Mouse (Mus musculus) MEL (cell line): ENCODE measurements around the gene Tnpo1. TPM values are rescaled to one million over a fixed set of nuclear protein-coding genes. Genes with fewer than 3 reads are reported as not detected.

Source experiments
- DNase-seq: peaks from one replicate; pipeline ENCODE4 v3.0.0; 2011; ENCODE audit warnings: low read depth, low spot score
- H3K27ac ChIP-seq: 2 replicates; pipeline ENCODE4 v1.5.1; 2012; ENCODE audit warnings: low read depth, mild to moderate bottlenecking, control low read depth, low read length, moderate library complexity; ENCODE audit not compliant: control insufficient read depth
- H3K27me3 ChIP-seq, 2 experiments: fragments of 150-350 bp in 1 of 2; sonication (generic) in 1 of 2; 2 replicates each; pipeline ENCODE4 v1.6.1; 2012; ENCODE audit warnings: low read length in 2 of 2, mild to moderate bottlenecking in 2 of 2, improper control_type of control experiment in 1 of 2, moderate library complexity in 1 of 2; ENCODE audit not compliant: insufficient read depth in 2 of 2, control insufficient read depth in 1 of 2
- H3K36me3 ChIP-seq, 2 experiments: 2 replicates each; pipeline ENCODE4 v1.6.1; 2012 to 2014; ENCODE audit warnings: low read length in 2 of 2, improper control_type of control experiment in 1 of 2, inconsistent platforms in 1 of 2, mild to moderate bottlenecking in 1 of 2; ENCODE audit not compliant: insufficient read depth in 2 of 2, control insufficient read depth in 1 of 2
- H3K4me1 ChIP-seq, 2 experiments: fragments of 150-350 bp in 1 of 2; sonication (generic) in 1 of 2; 2 replicates each; pipeline ENCODE4 v1.6.1; 2012; ENCODE audit warnings: low read length in 2 of 2, improper control_type of control experiment in 1 of 2, mild to moderate bottlenecking in 1 of 2; ENCODE audit not compliant: insufficient read depth in 2 of 2, control insufficient read depth in 1 of 2
- H3K4me3 ChIP-seq, 2 experiments: fragments of 150-350 bp in 1 of 2; sonication (generic) in 1 of 2; 2 replicates each; pipeline ENCODE4 v1.5.1; 2012; ENCODE audit warnings: low read depth in 2 of 2, low read length in 2 of 2, mild to moderate bottlenecking in 2 of 2, moderate library complexity in 2 of 2, control low read depth in 1 of 2, improper control_type of control experiment in 1 of 2; ENCODE audit not compliant: control insufficient read depth in 1 of 2, insufficient read depth in 1 of 2
- H3K79me2 ChIP-seq: 2 replicates; pipeline ENCODE4 v1.6.1; 2012; ENCODE audit warnings: mild to moderate bottlenecking, low read length, moderate library complexity; ENCODE audit not compliant: control insufficient read depth, poor library complexity, insufficient read depth
- H3K9ac ChIP-seq: 2 replicates; pipeline ENCODE4 v1.6.1; 2012; ENCODE audit warnings: low read depth, mild to moderate bottlenecking, control low read depth, low read length, moderate library complexity; ENCODE audit not compliant: control insufficient read depth, poor library complexity, severe bottlenecking
- H3K9me3 ChIP-seq: fragments of 150-350 bp; sonication (generic); replicated peaks from 2 replicates; pipeline ENCODE4 v1.6.1; 2012; ENCODE audit warnings: mild to moderate bottlenecking, low read length, improper control_type of control experiment, moderate library complexity; ENCODE audit not compliant: insufficient read depth
- CHD1 ChIP-seq: IDR thresholded peaks from 2 replicates; pipeline ENCODE4 v1.6.1; 2012; ENCODE audit warnings: low read depth, mild to moderate bottlenecking, inconsistent platforms, low read length, improper control_type of control experiment
- GATA1 ChIP-seq: IDR thresholded peaks from 2 replicates; pipeline ENCODE4 v1.6.1; 2011; ENCODE audit warnings: low read depth, low read length, improper control_type of control experiment
- MAFK ChIP-seq: IDR thresholded peaks from 2 replicates; pipeline ENCODE4 v1.6.1; 2011; ENCODE audit warnings: low read depth, mild to moderate bottlenecking, low read length, improper control_type of control experiment, borderline replicate concordance
- MAZ ChIP-seq: IDR thresholded peaks from 2 replicates; pipeline ENCODE4 v1.6.1; 2012; ENCODE audit warnings: low read depth, mild to moderate bottlenecking, inconsistent platforms, low read length, improper control_type of control experiment
- MEF2A ChIP-seq: IDR thresholded peaks from 2 replicates; pipeline ENCODE4 v1.6.1; 2014; ENCODE audit warnings: low read depth, mild to moderate bottlenecking, inconsistent platforms, low read length, improper control_type of control experiment; ENCODE audit not compliant: poor library complexity, insufficient replicate concordance, severe bottlenecking; ENCODE audit errors: extremely low read depth
- MXI1 ChIP-seq: IDR thresholded peaks from 2 replicates; pipeline ENCODE4 v1.6.1; 2011; ENCODE audit warnings: mild to moderate bottlenecking, low read depth, low read length, improper control_type of control experiment
- NELFE ChIP-seq: IDR thresholded peaks from 2 replicates; pipeline ENCODE4 v1.6.1; 2011; ENCODE audit warnings: low read depth, low read length, improper control_type of control experiment
- TAL1 ChIP-seq: IDR thresholded peaks from 2 replicates; pipeline ENCODE4 v1.6.1; 2012; ENCODE audit warnings: mild to moderate bottlenecking, inconsistent platforms, low read length, moderate library complexity, mixed read lengths
- TBP ChIP-seq: IDR thresholded peaks from 2 replicates; pipeline ENCODE4 v1.8.0; 2011; ENCODE audit warnings: low read depth, low read length, improper control_type of control experiment
- UBTF ChIP-seq: IDR thresholded peaks from 2 replicates; pipeline ENCODE4 v1.6.1; 2012; ENCODE audit warnings: low read depth, mild to moderate bottlenecking, inconsistent platforms, low read length, improper control_type of control experiment, moderate library complexity, borderline replicate concordance; ENCODE audit not compliant: insufficient read depth
- ZC3H11A ChIP-seq: IDR thresholded peaks from 2 replicates; pipeline ENCODE4 v1.6.1; 2012; ENCODE audit warnings: low read depth, mild to moderate bottlenecking, inconsistent platforms, low read length, improper control_type of control experiment
- ZNF384 ChIP-seq: IDR thresholded peaks from 2 replicates; pipeline ENCODE4 v1.6.1; 2012; ENCODE audit warnings: low read depth, mild to moderate bottlenecking, inconsistent platforms, low read length, improper control_type of control experiment
- polyA plus RNA-seq, 2 experiments: library from polyadenylated mRNA; stranded (reverse) in 1 of 2; unstranded in 1 of 2; fragments of >175 nt in 1 of 2; fragments of >200 nt in 1 of 2; gene quantifications; 2 replicates each; pipeline versions ENCODE4 v1.2.1 to v1.2.4; 2012; ENCODE audit warnings: low replicate concordance in 2 of 2, low read depth in 1 of 2; ENCODE audit not compliant: insufficient read length in 2 of 2, insufficient read depth in 1 of 2, missing spikeins in 1 of 2
- total RNA-seq: library from RNA; depleted of rRNA; stranded (reverse); fragments of 300-350 nt; gene quantifications from 2 replicates; pipeline ENCODE4 v1.2.3, GENCODE M21; 2012; rRNA removed

Gene Tnpo1
- total and polyA plus RNA-seq, 3 experiments, result 48.0 to 123 (median 89.6) TPM

GRCm38 (mm10) chr13:98791693-98792092 lies 134.5 kb downstream of the Tnpo1 start:
- Histone ChIP-seq H3K27me3 (no peaks in the 10 kb centered on the region), H3K27ac (no peak overlapping the region), H3K79me2 (peaks cover 2% of the 10 kb centered on the region; the same call in 1 of the 2 replicates), H3K9ac (no peak overlapping the region), H3K4me3 (no peak overlapping the region), H3K9me3 (no peaks in the 10 kb centered on the region)
- no peak for DNase-seq
- no peak for TF ChIP-seq CHD1
- TF ChIP-seq ZNF384, result no peak
- TF ChIP-seq ZC3H11A, result no peak
- no peak for TF ChIP-seq MXI1
- no peak for TF ChIP-seq TBP
- TF ChIP-seq TAL1, result no peak
- TF ChIP-seq UBTF, result no peak
- no peak for TF ChIP-seq MAZ
- no peak for TF ChIP-seq NELFE
- TF ChIP-seq MEF2A, result no peak
- TF ChIP-seq MAFK, result no peak
- TF ChIP-seq GATA1, result no peak
- TF ChIP-seq, all 39 proteins: peak for 0
- Histone ChIP-seq H3K4me1 (peaks cover 5 to 9% of the 10 kb centered on the region in 2 experiments), H3K36me3 (peaks cover 10 to 15% of the 10 kb centered on the region in 2 experiments)

Other genes starting within 250 kb of the Tnpo1 start
- not detected in 2 replicates for gene Tmem171, start 231.6 kb downstream of the Tnpo1 start, total RNA-seq
- not detected for gene Tmem171, start 231.6 kb downstream of the Tnpo1 start, polyA plus RNA-seq
- gene Fcho2, start 110.9 kb downstream of the Tnpo1 start, total RNA-seq, result 2.2 and 2.4 TPM in 2 replicates
- 1 to 10 TPM in 1 of 2 experiments, not detected in 1; 5.8 TPM for gene Fcho2, start 110.9 kb downstream of the Tnpo1 start, polyA plus RNA-seq
- gene 1700024P04Rik, start 58.2 kb upstream of the Tnpo1 start, total RNA-seq, result not detected in 2 replicates
- not detected for gene 1700024P04Rik, start 58.2 kb upstream of the Tnpo1 start, polyA plus RNA-seq